Mouse (Mus musculus) gonadal fat pad, adult 2 months (tissue): ENCODE measurements around the gene Psmd12. TPM values are rescaled to one million over a fixed set of nuclear protein-coding genes. Genes with fewer than 3 reads are reported as not detected.
"Not testable (repeated sequence)": the region's sequence is repeated elsewhere in the genome, so short reads cannot be mapped to it uniquely, and the experiment has no call there.

Experiments
- DNase-seq: peaks from one replicate; pipeline ENCODE4 v3.0.0-alpha.2; 2012; ENCODE audit warnings: low read depth
- polyA plus RNA-seq: library from polyadenylated mRNA; depleted of rRNA; stranded (reverse); fragments of >200 nt; gene quantifications from 2 replicates; pipeline ENCODE4 v1.2.3, GENCODE M21; 2012

The Psmd12 gene
- polyA plus RNA-seq, 1 experiment, result 17.6 TPM

DNA sequence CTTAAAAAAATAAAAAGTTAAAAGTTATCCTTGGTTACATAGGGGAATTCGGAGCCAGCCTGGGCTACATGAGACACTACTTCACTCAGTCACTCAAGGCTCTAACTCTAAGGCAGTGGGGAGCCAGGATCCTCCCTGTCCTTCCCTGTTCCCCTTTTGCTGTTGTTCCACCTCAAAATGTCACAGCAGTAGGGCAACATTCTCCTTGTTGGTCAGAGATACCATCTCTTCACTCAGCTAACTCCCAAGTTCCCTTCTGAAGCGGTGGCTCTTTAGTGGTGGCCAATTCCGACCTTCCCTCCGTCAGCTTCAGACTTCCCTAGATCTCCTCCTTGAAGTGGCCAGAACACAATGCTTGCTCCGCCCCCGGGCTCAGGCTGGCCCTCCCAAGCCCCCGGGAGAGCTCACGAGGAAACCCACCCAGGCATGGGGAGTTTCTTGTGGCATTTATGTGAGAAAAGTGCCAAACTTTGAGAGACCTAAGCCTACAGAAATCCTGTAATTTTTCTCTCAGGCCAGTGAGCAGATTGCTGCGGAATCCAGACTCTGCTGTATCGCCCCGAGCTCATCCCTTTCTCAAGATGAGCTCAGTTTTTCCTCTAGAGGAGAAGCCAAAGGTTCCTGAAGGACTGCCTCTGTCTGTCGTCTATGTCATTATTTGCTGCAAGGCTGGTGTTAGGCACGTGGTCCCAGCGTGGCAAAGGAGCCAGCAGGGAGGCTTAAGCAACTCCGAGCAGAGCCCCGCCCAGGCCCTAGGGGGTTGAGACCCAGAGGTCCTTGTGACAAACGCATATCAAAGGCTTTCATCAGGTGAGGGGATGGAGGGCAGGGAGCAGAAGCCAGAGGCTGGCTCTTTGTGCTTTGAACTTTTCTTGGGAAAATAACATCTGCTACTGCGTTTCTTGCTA, 31.3 kb downstream of the Psmd12 start:
- no peak for DNase-seq

DNA sequence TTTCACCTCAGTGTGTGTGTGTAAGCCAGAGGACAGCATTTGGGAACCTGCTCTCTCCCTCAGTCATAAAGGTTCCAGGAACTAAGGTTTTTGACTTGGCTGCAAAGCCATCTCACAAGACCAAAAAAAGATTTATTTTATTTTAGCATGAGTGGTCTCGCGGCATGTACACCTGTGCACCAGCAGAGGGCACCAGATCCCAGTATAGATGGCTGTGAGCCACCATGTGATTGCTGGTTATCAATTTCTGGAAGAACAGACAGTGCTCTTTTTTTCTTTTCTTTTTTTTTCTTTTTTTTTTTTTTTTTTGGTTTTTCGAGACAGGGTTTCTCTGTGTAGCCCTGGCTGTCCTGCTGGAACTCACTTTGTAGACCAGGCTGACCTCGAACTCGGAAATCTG, 32.7 kb downstream of the Psmd12 start:
- DNase-seq, result not testable (repeated sequence)

DNA sequence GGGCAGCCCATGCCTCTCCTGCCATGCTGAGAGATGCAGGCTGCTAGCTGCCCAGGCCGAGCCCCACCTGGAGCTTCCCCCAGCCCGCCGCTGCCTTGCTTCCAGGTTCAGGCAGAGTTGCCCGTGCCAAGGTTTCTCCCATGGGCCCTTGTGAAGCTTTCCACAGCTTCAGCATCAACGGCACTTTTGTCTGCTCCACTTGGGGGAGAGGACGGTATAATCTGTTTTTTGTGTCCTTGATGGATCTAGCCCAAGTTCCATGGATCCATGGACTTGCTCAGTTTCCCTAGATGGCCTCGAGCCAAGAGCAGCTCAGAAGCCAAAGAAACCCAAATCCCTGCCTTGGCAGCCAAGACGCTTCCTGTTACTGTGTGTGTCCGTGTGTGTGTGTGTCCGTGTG, 33.8 kb downstream of the Psmd12 start:
- no peak for DNase-seq

DNA sequence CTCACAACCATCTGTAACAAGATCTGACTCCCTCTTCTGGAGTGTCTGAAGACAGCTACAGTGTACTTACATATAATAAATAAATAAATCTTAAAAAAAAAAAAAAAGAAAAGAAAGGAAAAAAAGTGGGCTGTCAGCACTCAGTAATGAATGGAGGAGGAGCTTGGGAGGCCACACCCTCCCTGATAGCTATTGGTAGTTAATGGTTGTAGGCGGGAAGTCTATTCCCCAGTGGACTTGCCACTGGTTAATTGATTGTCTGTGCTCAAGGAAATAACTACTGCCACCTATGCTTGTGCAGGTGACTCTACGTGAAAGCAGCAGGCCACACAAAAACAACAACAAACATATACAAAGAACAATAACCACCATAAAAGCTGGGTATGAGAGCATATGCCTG, 37.1 kb downstream of the Psmd12 start:
- no peak for DNase-seq

DNA sequence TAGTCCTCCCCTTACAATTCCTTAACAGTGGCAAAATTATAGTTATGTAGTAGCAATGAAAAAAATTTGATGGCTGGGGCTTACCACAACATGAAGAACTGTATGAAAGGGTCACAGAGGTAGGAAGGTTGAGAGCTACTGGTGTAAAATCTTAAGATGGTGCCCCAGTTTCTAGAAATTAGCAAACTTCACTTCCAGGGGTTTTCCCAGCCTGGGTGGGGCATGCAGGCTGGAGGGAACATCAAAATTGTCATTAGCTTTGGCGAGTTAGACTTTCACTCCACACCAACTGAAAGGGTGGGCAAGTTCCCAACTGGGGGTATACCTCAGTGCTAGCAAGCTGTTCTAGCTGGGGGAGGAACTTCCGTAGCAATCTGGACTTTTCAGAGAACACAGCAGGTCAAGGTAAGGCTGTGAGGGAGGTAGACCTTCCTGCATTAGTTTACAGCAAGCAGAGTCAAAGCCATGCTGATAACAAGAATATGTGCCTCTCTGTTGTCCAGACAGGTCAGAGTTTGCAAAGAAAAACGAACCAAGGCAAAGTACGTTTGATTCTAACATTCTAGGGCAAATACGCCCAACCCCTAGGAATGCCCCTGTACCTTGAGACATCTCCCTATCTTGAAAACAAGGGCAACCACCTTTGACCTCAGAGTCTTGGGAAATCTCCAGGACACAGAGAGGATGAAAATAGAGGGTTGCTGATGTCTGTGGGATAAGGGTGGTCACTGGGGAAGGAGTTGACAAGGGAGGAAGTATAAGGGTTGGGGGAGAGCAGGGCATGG, 39.6 kb downstream of the Psmd12 start:
- DNase-seq, result no peak

DNA sequence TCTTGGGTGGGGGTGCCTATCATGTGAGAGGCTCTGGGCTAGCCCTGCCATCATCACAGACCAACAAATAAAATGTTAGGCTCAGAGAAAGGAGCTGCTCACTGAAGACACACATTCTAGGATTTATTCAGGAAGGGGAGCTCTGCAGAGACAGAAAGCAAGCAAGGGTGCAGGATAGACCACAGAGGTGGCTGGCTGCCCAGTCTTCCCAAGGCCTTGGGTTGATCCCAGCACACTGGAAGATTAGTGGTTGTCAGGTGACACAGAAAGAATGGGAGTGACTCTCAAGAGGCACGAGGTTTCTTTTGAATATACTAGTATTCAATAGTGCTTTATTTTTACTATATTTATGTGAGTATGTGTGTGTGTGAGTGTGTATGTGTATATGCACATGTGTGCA, 41.9 kb downstream of the Psmd12 start:
- DNase-seq, result no peak

DNA sequence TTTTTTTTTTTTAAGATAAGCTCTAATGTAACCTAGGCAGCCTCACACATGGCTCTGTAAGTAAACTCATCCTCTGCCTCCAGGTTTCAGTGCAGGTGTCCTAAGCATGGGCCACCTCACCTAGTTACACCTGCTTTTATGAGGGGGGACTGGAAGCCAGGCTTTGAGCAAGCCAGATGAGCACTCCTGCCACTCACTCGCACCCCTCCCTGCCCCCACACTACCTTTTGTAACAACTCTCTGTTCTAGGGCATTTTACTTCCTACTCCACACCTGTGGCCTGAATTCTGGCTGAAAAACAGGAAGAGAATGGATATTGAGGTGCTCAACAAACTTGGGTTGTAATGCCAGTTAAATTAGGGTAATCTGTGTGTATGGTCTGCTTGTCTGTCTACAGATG, 45.7 kb downstream of the Psmd12 start:
- no peak for DNase-seq

DNA sequence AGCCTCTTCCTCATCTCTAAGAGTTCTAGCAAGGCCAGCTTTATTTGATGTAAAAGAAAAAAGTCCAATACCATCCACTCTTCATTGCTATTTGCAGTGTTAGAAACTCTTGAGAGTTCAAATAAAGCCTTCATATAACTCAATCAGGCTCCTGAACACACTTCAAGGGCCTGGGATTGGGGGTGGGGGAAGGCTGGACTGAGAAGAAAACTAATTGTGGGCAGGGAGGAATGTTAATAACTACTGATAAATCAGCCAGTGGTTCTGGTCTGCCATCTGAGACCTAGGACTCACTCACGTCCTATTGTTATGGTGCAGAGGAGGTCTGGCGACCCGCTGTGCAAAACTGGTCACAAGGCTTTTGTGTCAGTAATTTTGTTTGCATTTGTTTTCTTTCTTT, 48.3 kb downstream of the Psmd12 start:
- DNase-seq, result no peak

DNA sequence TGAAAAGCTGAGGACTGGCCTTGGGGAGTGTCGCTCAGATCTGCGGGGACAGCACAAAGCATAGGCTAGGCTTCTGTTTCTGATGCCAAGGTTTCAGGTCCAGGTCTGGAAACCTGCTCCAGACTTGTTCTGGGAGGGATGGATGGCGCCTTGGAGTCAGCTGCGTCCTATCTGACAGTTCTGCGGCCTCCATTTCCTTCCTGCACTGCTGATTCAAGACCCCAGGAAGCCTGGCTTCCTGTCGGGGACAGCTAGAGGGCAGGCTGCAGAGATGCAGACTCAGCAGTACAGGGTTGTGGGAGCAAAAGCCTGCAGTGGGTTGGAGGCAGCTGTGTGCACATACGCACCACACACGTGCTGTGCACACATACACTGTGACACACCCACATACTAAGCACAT, 50.0 kb downstream of the Psmd12 start:
- no peak for DNase-seq

DNA sequence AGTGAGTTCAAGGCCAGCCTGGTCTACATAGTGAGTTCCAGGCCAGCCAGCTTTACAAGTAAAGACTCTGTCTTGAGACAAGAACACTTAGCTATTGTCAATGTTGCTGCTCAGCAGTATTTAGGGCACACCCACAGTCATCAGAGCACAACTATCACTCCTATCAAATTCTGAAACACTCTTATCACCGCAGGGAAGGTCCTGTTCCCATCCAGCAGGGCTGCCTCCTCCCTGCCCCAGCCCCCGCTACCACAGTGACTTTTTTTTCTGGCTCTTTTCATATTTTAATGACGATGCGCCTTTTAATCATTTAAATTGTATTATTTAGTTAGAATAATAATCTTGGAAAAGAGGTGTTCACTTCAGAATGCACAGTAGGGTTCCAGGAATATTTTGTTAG, 52.2 kb downstream of the Psmd12 start:
- DNase-seq, result no peak

DNA sequence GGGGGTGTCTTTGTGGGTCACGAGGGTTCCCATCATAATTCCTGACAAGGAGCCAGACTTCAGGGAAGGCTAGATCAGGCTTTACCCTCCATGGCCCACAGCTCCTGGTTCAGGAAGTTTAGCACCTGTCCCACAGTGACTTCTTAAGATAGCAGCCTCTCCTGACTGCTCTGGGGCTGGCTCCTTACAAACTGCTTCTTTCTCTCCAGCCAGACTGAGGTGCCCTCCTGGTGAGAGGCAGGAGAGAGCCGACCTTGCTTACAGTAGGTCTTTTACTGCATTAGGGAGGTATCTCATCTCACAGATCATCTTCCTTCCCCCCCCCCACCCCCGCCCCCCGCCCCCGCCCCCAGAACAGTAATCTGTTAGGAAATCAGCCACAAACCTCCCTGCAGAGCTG, 53.0 kb downstream of the Psmd12 start:
- no peak for DNase-seq

DNA sequence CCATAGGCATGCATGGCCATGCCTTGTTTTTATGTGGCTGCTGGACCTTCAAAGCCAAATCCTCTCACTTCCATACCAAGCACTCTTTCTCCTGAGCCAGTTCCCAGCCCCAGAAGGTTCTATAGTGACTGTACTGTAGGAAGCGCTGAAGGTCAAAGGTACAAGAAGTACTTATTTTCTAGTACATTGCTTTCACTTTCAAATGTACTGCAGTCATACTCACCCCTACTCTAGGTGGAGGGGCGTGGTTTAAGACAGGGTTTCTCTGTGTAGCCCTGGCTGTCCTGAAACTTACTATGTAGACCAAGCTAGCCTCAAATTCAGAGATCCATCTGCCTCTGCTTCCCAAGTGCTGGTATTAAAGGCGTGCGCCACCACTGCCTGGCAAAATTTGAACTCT, 59.7 kb downstream of the Psmd12 start:
- DNase-seq, result no peak

DNA sequence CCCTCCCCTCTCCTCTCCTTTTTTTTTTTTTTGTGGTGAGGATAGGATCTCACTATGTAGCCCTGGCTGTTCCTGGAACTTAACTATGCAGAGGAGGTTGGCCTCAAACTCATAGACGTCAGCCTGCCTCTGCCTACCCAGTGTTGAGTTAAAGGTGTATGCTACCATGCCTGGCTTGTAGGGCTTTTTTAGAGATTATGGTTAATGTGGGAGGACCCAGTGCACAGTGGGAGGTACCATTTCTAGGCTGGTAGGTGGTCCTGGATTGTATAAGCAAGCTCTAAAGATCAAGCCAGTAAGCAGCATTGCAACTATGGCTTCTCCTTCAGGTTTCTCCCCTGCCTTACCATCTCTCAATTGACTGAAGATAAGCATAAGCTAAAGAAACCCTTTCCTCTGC, 61.1 kb downstream of the Psmd12 start:
- DNase-seq, result no peak

DNA sequence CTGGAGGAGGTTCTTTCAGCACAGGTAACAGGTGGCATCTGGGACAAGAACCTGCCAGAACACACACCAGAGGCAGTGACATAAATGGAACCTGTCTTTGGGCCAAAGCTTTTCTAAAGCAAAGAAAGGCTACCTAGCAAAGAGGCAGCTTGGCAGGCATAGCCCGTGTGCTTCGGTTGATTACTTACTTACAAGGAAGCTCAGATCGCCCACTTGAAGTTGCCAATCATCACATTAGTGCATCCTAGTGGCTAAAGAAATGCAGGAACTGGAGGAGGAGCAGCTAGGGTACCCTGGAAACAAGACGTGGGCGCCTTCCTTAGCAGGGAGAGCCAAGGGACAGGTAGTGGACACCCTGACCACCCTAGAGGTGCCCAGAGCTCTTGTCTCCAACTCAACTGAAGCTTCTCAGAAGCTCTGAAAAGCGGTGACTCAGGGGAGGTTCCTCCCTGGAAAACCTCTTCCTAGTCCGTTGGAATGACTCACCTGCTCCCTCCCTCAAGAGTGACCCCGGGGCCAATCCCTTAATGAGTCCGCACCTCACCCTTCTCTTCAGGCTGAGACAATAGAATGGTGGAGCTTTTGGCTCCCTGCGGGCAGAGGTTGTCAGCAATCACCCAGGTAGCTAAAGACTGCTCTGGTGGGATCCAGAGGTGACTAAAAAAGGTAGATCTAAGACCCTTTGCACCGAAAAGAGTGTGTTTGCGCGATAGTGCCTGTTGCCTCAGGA, 66.6 kb downstream of the Psmd12 start:
- no peak for DNase-seq

DNA sequence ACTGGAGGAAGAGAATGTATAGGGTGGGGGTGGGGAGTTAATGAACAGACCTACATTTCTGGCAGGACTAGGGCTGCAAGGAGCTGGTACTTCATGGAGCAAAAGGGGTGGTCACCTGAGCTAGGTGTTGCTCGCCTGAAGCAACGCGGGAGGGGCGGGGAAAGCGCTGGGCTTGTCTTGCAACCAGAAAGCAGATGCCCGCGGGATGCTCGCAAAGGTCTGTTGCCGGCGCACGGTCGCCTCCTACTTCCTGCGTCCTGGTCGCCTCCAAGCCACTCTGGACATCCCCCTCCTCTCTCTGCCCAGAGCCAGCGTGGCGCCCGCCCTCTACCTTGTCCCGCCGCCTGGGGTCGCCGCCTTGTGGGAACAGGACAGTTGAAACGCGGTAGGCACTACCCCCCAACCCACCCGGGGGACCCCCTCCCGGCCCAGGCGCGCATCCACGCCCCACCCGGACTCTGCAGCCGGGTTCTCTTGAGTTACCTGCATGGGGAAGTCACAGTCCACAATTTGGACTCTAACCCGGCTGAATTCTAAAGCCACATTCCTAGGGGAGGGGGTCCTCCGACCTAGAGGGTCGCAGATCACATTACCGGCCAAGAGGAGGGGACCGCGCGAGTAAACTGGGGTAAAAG, 67.5 kb downstream of the Psmd12 start:
- no peak for DNase-seq

DNA sequence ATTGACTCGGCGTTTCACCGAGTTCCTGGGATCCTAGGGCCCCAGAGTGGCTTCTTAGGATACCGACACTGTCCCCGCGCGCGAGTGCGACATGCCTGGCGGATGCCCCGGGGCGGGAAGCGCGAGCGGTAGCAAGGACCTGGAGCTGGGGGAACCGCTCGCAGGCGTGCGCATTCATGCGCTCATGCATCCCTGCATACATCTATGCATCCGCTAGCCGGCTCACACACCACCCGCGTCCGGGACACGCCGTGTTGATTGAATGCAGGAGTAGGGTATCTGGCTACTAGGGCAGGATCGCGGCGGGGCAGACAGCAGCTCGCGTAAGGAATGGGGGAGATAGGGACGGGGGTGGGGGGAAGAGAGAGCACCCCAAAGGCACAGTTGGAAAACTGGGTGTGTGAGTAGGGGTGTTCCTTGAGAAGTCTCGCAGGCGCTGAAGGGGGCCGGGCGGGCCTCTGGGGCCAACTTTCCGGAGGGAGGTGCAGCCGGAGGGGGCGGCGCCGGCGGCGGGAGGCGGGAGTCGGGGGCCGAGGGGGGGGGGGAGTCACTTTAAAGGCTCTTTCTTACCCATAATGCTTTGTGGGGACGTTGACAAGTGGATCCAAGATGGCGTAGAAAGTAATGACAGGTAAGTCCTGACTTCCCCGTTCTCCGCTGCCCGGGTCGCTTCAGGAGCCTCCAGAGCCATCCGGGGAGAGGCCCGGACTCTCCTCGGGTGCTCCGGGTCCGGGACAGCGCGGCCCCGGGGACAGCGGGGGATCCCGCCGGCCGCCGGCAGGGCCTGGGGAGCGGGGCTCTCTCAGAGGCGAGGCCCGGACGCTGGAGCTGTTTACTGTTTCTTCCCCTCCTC, 68.3 kb downstream of the Psmd12 start, which contains the start of gene Helz:
TSS of gene Helz (plus strand) at position 580 of the 853 bp plus-strand sequence.
- no peak for DNase-seq

DNA sequence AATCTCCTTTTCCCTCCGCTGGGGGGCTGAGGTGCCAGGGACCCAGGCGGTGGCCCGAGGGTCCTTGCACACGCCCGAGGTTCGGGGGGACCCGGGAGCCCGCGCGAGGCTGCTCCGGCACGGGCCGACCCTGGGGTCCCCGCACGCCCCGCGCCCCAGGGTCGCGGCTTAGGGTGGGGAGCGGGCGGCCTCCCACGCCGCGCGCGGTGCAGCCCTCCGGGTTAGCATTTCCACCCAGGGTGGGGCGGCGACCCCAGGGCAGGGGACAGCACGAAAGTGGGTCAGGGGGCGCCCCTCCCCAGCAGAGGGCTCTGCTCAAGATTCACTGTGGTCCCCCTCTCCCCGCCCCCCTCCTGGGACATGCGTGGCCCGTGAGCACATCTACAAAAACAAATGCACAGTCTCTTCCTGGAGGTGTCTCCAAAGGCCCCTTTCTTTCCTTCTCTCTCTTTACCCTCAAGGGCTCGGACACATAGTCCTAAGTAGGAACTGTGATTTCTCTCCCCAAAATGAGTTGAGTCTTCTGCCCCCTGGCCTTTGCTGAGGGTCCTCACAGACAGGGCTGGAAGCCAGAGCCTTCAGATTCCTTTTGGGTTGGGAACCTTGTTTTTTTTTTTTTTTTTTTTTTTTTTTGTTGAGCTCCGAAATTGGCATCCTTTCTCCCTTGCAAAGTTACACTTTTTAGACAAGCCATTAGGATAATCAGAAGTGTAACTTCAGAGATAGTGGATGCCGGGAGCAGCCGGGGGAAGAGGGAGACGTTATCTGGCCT, 69.1 kb downstream of the Psmd12 start:
- no peak for DNase-seq
